Mouse (Mus musculus) CH12.LX (cell line): ENCODE data around the gene Zxdc. TPM values are rescaled to one million over a fixed set of nuclear protein-coding genes. Genes with fewer than 3 reads are reported as not detected.
A peak's percentile ranks its signal among the peaks of the same experiment; 100 is the strongest.

Source experiments
- DNase-seq: peaks from one replicate; pipeline ENCODE4 v3.0.0-alpha.2; 2013; ENCODE audit errors: extremely low read depth
- H3K27ac ChIP-seq: 2 replicates; pipeline ENCODE4 v1.5.1; 2012; ENCODE audit warnings: low read depth, mild to moderate bottlenecking, control low read depth, moderate library complexity; ENCODE audit not compliant: insufficient read depth
- H3K27me3 ChIP-seq: replicated peaks from 2 replicates; pipeline ENCODE3; 2012; ENCODE audit warnings: inconsistent platforms
- H3K36me3 ChIP-seq, 2 experiments: replicated peaks in 1 of 2; 2 replicates each; pipeline versions ENCODE3 to v1.6.1; 2012; ENCODE audit warnings: inconsistent platforms in 1 of 2, low read length in 1 of 2, mild to moderate bottlenecking in 1 of 2, mixed read lengths in 1 of 2, moderate library complexity in 1 of 2; ENCODE audit not compliant: control insufficient read depth in 1 of 2, insufficient read depth in 1 of 2
- H3K4me1 ChIP-seq, 2 experiments: 2 replicates each; pipeline ENCODE4 v1.6.1; 2012; ENCODE audit warnings: inconsistent platforms in 1 of 2, moderate library complexity in 1 of 2; ENCODE audit not compliant: insufficient read depth in 2 of 2, control insufficient read depth in 1 of 2
- H3K4me2 ChIP-seq: 2 replicates; pipeline ENCODE4 v1.6.1; 2012; ENCODE audit warnings: low read depth, mild to moderate bottlenecking, control low read depth; ENCODE audit not compliant: poor library complexity, insufficient read depth, severe bottlenecking
- H3K4me3 ChIP-seq, 3 experiments: fragments of 150-350 bp in 1 of 3; sonication (generic) in 1 of 3; replicated peaks in 1 of 3; 2 replicates each; pipeline versions ENCODE3 to v1.5.1; 2011 to 2012; ENCODE audit warnings: low read depth in 2 of 3, low read length in 2 of 3, mild to moderate bottlenecking in 2 of 3, moderate library complexity in 2 of 3, control low read depth in 1 of 3, improper control_type of control experiment in 1 of 3, inconsistent platforms in 1 of 3, mixed read lengths in 1 of 3; ENCODE audit not compliant: poor library complexity in 1 of 3
- H3K79me2 ChIP-seq: replicated peaks from 2 replicates; pipeline ENCODE4 v1.6.1; 2012; ENCODE audit warnings: mild to moderate bottlenecking, moderate library complexity; ENCODE audit not compliant: control insufficient read depth, poor library complexity, insufficient read depth, severe bottlenecking; ENCODE audit errors: extremely low read depth
- H3K9ac ChIP-seq: 2 replicates; pipeline ENCODE4 v1.6.1; 2012; ENCODE audit warnings: low read depth, mild to moderate bottlenecking, control low read depth, moderate library complexity; ENCODE audit not compliant: insufficient read depth
- H3K9me3 ChIP-seq: replicated peaks from 2 replicates; pipeline ENCODE3; 2012; ENCODE audit warnings: low read length, inconsistent platforms, mixed read lengths
- BHLHE40 ChIP-seq: IDR thresholded peaks from 2 replicates; pipeline ENCODE4 v1.6.1; 2011; ENCODE audit warnings: mild to moderate bottlenecking, low read depth, low read length, improper control_type of control experiment
- CHD1 ChIP-seq: IDR thresholded peaks from 2 replicates; pipeline ENCODE4 v1.6.1; 2012; ENCODE audit warnings: low read depth, low read length, improper control_type of control experiment, inconsistent platforms
- CHD2 ChIP-seq: IDR thresholded peaks from 2 replicates; pipeline ENCODE4 v1.6.1; 2011; ENCODE audit warnings: low read length, improper control_type of control experiment
- CTCF ChIP-seq, 2 experiments: IDR thresholded peaks in 1 of 2; conservative IDR thresholded peaks in 1 of 2; 2 replicates each; pipeline ENCODE4 v1.5.1; 2011 to 2012; ENCODE audit warnings: low read depth in 2 of 2, low read length in 2 of 2, improper control_type of control experiment in 1 of 2, inconsistent platforms in 1 of 2, mild to moderate bottlenecking in 1 of 2, moderate library complexity in 1 of 2
- EP300 ChIP-seq: IDR thresholded peaks from 2 replicates; pipeline ENCODE4 v1.6.1; 2011; ENCODE audit warnings: low read length, improper control_type of control experiment
- GABPA ChIP-seq: IDR thresholded peaks from 2 replicates; pipeline ENCODE4 v1.6.1; 2012; ENCODE audit warnings: low read depth, low read length, improper control_type of control experiment, inconsistent platforms; ENCODE audit not compliant: insufficient replicate concordance
- JUN ChIP-seq: IDR thresholded peaks from 2 replicates; pipeline ENCODE4 v1.6.1; 2011; ENCODE audit warnings: low read depth, mild to moderate bottlenecking, low read length, improper control_type of control experiment, moderate library complexity; ENCODE audit not compliant: insufficient read depth
- MAFK ChIP-seq: IDR thresholded peaks from 2 replicates; pipeline ENCODE4 v1.6.1; 2011; ENCODE audit warnings: low read length, improper control_type of control experiment; ENCODE audit not compliant: insufficient replicate concordance
- MAX ChIP-seq: IDR thresholded peaks from 2 replicates; pipeline ENCODE4 v1.6.1; 2011; ENCODE audit warnings: low read length, improper control_type of control experiment
- MAZ ChIP-seq: IDR thresholded peaks from 2 replicates; pipeline ENCODE4 v1.6.1; 2012; ENCODE audit warnings: low read depth, mild to moderate bottlenecking, inconsistent platforms, low read length, improper control_type of control experiment, moderate library complexity
- MEF2A ChIP-seq: IDR thresholded peaks from 2 replicates; pipeline ENCODE4 v1.6.1; 2014; ENCODE audit warnings: low read depth, mild to moderate bottlenecking, inconsistent platforms, low read length, improper control_type of control experiment, borderline replicate concordance
- MXI1 ChIP-seq: IDR thresholded peaks from 2 replicates; pipeline ENCODE4 v1.6.1; 2011; ENCODE audit warnings: mild to moderate bottlenecking, low read depth, low read length, improper control_type of control experiment
- POLR2AphosphoS2 ChIP-seq: IDR thresholded peaks from 2 replicates; pipeline ENCODE4 v1.6.1; 2011; ENCODE audit warnings: low read depth, low read length, improper control_type of control experiment
- RAD21 ChIP-seq: IDR thresholded peaks from 2 replicates; pipeline ENCODE4 v1.6.1; 2011; ENCODE audit warnings: low read depth, mild to moderate bottlenecking, low read length, improper control_type of control experiment, moderate library complexity
- RCOR1 ChIP-seq: conservative IDR thresholded peaks from 2 replicates; pipeline ENCODE4 v1.6.1; 2012; ENCODE audit warnings: low read depth, mild to moderate bottlenecking, inconsistent platforms, low read length, improper control_type of control experiment
- SIN3A ChIP-seq: IDR thresholded peaks from 2 replicates; pipeline ENCODE4 v1.6.1; 2012; ENCODE audit warnings: low read length, improper control_type of control experiment, inconsistent platforms
- SMC3 ChIP-seq: IDR thresholded peaks from 2 replicates; pipeline ENCODE4 v1.6.1; 2011; ENCODE audit warnings: low read depth, low read length, improper control_type of control experiment
- USF2 ChIP-seq: conservative IDR thresholded peaks from 2 replicates; pipeline ENCODE4 v1.6.1; 2011; ENCODE audit warnings: low read depth, low read length, improper control_type of control experiment
- ZKSCAN1 ChIP-seq: IDR thresholded peaks from 2 replicates; pipeline ENCODE4 v1.6.1; 2012; ENCODE audit warnings: low read depth, inconsistent platforms, low read length, improper control_type of control experiment, borderline replicate concordance
- ZMIZ1 ChIP-seq: IDR thresholded peaks from 2 replicates; pipeline ENCODE4 v1.6.1; 2012; ENCODE audit warnings: low read depth, mild to moderate bottlenecking, inconsistent platforms, low read length, improper control_type of control experiment
- ZNF384 ChIP-seq: IDR thresholded peaks from 2 replicates; pipeline ENCODE4 v1.6.1; 2012; ENCODE audit warnings: low read depth, low read length, improper control_type of control experiment, inconsistent platforms
- dilution Hi-C: fragments of 300-500 bp; cut with MboI; formaldehyde crosslinking; loops from 2 replicates; pipeline ENCODE4 v1.14.3; 2020; ENCODE audit warnings: low sequenced_read_pairs; ENCODE audit not compliant: extremely low pct_unique_long_range_greater_than_20kb, extremely low pct_ligation_motif_present
- in situ Hi-C: fragments of 300-500 bp; cut with MboI; formaldehyde crosslinking; loops from 3 replicates; pipeline ENCODE4 v1.14.3; 2019; ENCODE audit warnings: low sequenced_read_pairs, low pct_ligation_motif_present, low pct_unique_long_range_greater_than_20kb, mixed read lengths
- polyA plus RNA-seq: library from polyadenylated mRNA; unstranded; fragments of >175 nt; gene quantifications from 2 replicates; pipeline ENCODE4 v1.2.1, GENCODE M21; 2012; ENCODE audit warnings: low read depth; ENCODE audit not compliant: insufficient read length
- total RNA-seq, 2 experiments: library from RNA; depleted of rRNA; stranded (reverse); fragments of 300-350 nt in 1 of 2; fragments of >200 nt in 1 of 2; gene quantifications; 2 replicates each; pipeline ENCODE4 v1.2.3; 2012 to 2014

The Zxdc gene
- total and polyA plus RNA-seq, 3 experiments: 4.7 to 8.3 (median 5.2) TPM

DNA sequence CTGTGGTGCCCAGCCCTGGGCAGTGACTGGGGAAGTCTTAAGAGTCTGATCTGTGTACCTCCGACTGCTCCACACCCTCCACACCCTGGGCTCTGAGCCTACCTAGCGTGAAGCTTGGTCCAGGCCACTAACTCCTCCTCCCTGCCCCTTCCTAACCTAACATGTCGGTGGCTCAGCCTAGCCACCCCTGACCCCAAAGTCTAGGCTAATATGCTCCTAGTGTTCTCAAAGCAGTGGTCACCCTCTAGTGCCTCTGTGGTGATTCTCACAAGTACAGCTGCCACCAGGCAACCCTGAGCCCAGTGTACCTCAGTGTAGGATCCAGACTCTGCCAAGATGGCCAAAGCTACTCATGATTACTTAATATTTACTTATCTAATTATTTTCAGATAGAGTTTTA, 65.4 kb downstream of the Zxdc start:
- Histone ChIP-seq H3K4me2 (no peak overlapping the region), H3K4me3 (no peak overlapping the region), H3K4me1 (peaks cover 0 to 6% of the 10 kb centered on the region in 2 experiments; a peak in 1 of 4 replicates), H3K36me3 (no peaks in the 10 kb centered on the region), H3K27ac (no peak overlapping the region), H3K9me3 (peaks cover 7% of the 10 kb centered on the region), H3K9ac (no peak overlapping the region), H3K79me2 (no peaks in the 10 kb centered on the region), H3K27me3 (peaks cover 73% of the 10 kb centered on the region)
- TF ChIP-seq MEF2A: no peak
- no peak for TF ChIP-seq USF2
- TF ChIP-seq ZKSCAN1: no peak
- no peak for TF ChIP-seq MXI1
- TF ChIP-seq SMC3: no peak
- no peak for TF ChIP-seq ZMIZ1
- TF ChIP-seq POLR2AphosphoS2: no peak
- no peak for TF ChIP-seq JUN
- TF ChIP-seq RCOR1: no peak
- TF ChIP-seq CHD1: no peak
- TF ChIP-seq SIN3A: no peak
- no peak for TF ChIP-seq MAFK
- TF ChIP-seq ZNF384: no peak
- in situ Hi-C loops: loop anchor here (10.0 kb wide), 1 partner anchor 90 kb away; no protein-coding TSS in a partner anchor
- no peak for DNase-seq
- dilution Hi-C loops: no loop called here

DNA sequence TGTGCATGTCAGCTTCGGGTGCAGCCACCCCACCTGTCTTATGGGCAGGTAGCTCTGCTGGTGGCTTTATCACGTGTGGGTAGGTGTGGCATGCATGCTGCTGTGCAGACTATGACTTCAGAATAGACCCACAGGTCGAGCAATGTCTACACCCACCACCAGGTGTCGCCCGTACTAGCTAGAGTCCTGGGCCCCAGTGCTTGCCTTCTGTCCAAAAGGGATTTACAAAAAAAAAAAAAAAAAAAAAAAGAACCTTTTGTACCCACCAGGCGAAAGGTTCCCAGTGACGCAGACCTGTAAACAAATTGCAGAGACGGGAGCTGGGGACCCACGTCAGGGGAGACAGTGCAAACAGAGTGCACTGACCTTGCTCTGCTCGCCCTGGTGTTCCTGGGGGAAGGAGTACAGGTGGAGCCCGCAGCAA, 65.9 kb downstream of the Zxdc start:
- peaks cover 68% of the 10 kb centered on the region for H3K27me3 ChIP-seq
- peaks cover 7% of the 10 kb centered on the region for H3K9me3 ChIP-seq
- H3K4me1 ChIP-seq: peaks cover 0 to under 1% of the 10 kb centered on the region in 2 experiments; a peak in 1 of 4 replicates
- H3K79me2 ChIP-seq: no peaks in the 10 kb centered on the region
- in situ Hi-C loops: loop anchor here (10.0 kb wide), 1 partner anchor 90 kb away; no protein-coding TSS in a partner anchor
- no peak overlapping the region for H3K27ac ChIP-seq
- peak; percentile 31 for DNase-seq
- H3K4me2 ChIP-seq: no peak overlapping the region
- TF ChIP-seq SMC3 (peak; percentile 62), EP300 (no peak), BHLHE40 (peak; percentile 58; the same call in 1 of the 2 replicates), MAX (no peak), MAZ (no peak), GABPA (no peak), RAD21 (peak; percentile 39), MXI1 (no peak), CHD2 (no peak), ZNF384 (peak; percentile 72; the same call in 1 of the 2 replicates), CTCF (conservative IDR thresholded peaks at IDR 0.05 in 1 of 2, IDR thresholded peaks at IDR 0.05 in 1 of 2; ENCODE audit: low read depth in 2 of 2, low read length in 2 of 2) (peak in 1 of 2 experiments; percentile 72; a peak in 3 of 4 replicates)
- TF ChIP-seq, all 38 proteins: peak for 5
- H3K4me3 ChIP-seq: no peak overlapping the region
- no peaks in the 10 kb centered on the region for H3K36me3 ChIP-seq
- H3K9ac ChIP-seq: no peak overlapping the region
- dilution Hi-C loops: no loop called here
